Mouse (Mus musculus) embryo, embryonic 10.5 days (tissue): Measurements from ENCODE around the gene Ifnab.

Source experiments
- DNase-seq: peaks from one replicate; pipeline ENCODE4 v3.0.0-alpha.2; 2015; ENCODE audit warnings: low spot score

The Ifnab gene

GRCm38 (mm10) chr4:88676824-88677223, 14.3 kb downstream of the Ifnab start, which contains the start of gene Ifna16:
Gene Ifna16, minus strand, starts transcription at chr4:88676924.
- no peak for DNase-seq

- no peak for DNase-seq
Observed at GRCm38 (mm10) chr4:88655461-88655860, 35.7 kb downstream of the Ifnab start.

GRCm38 (mm10) chr4:88653644-88654043, 37.5 kb downstream of the Ifnab start:
- no peak for DNase-seq

- DNase-seq = no peak
Observed at GRCm38 (mm10) chr4:88644359-88644758, 46.8 kb downstream of the Ifnab start, which contains the start of gene Ifna13. Gene Ifna13, minus strand, starts transcription at chr4:88644459.

- DNase-seq = no peak
Observed at GRCm38 (mm10) chr4:88642526-88642925, 48.6 kb downstream of the Ifnab start.

GRCm38 (mm10) chr4:88641077-88641831, 49.9 kb downstream of the Ifnab start:
- peak; percentile 99 for DNase-seq

GRCm38 (mm10) chr4:88640704-88641076, 50.5 kb downstream of the Ifnab start:
- DNase-seq = no peak
